Mouse (Mus musculus) frontal cortex, postnatal 36 days (tissue): ENCODE results near the gene Tagln2.

Experiments
- DNase-seq, 2 experiments: peaks; one replicate each; pipeline ENCODE4 v3.0.0; 2022; ENCODE audit warnings: low spot score in 2 of 2

The Tagln2 gene

GRCm38 (mm10) chr1:172499765-172500441 is at the start of gene Tagln2:
TSS of gene Tagln2 (plus strand) at chr1:172500047.
- DNase-seq, result no peak

- DNase-seq, result no peak
Measured at GRCm38 (mm10) chr1:172450226-172450625, 49.6 kb upstream of the Tagln2 start.

GRCm38 (mm10) chr1:172450848-172451470 is 48.9 kb upstream of the Tagln2 start:
- no peak for DNase-seq

GRCm38 (mm10) chr1:172452911-172453310 is 46.9 kb upstream of the Tagln2 start:
- no peak for DNase-seq

GRCm38 (mm10) chr1:172453810-172454209 is 46.0 kb upstream of the Tagln2 start:
- DNase-seq, result no peak

GRCm38 (mm10) chr1:172455416-172455815 is 44.4 kb upstream of the Tagln2 start:
- no peak for DNase-seq

- no peak for DNase-seq
Measured at GRCm38 (mm10) chr1:172456001-172456677, 43.7 kb upstream of the Tagln2 start.

- no peak for DNase-seq
Measured at GRCm38 (mm10) chr1:172457196-172457595, 42.7 kb upstream of the Tagln2 start.

- no peak for DNase-seq
Measured at GRCm38 (mm10) chr1:172458041-172458440, 41.8 kb upstream of the Tagln2 start.

GRCm38 (mm10) chr1:172461602-172462001 is 38.2 kb upstream of the Tagln2 start:
- no peak for DNase-seq

- DNase-seq, result no peak
Measured at GRCm38 (mm10) chr1:172462534-172462933, 37.3 kb upstream of the Tagln2 start.

GRCm38 (mm10) chr1:172463387-172464333 is 36.2 kb upstream of the Tagln2 start:
- DNase-seq, result no peak

GRCm38 (mm10) chr1:172468301-172468877 is 31.5 kb upstream of the Tagln2 start:
- no peak for DNase-seq

- no peak for DNase-seq
Measured at GRCm38 (mm10) chr1:172469373-172469772, 30.5 kb upstream of the Tagln2 start.

GRCm38 (mm10) chr1:172469810-172470448 is 29.9 kb upstream of the Tagln2 start:
- DNase-seq, result no peak

- no peak for DNase-seq
Measured at GRCm38 (mm10) chr1:172472909-172473308, 26.9 kb upstream of the Tagln2 start.

- DNase-seq, result no peak
Measured at GRCm38 (mm10) chr1:172474196-172474595, 25.7 kb upstream of the Tagln2 start.

GRCm38 (mm10) chr1:172475054-172475741 is 24.6 kb upstream of the Tagln2 start, which contains the start of gene Slamf9:
TSS of gene Slamf9 (plus strand) at chr1:172475358.
- no peak for DNase-seq

GRCm38 (mm10) chr1:172478020-172478419 is 21.8 kb upstream of the Tagln2 start:
- DNase-seq, result no peak

GRCm38 (mm10) chr1:172480376-172480775 is 19.5 kb upstream of the Tagln2 start:
- DNase-seq, result no peak
